Mouse (Mus musculus): Measurements from ENCODE around the gene Acp6.

Gene Acp6

DNA sequence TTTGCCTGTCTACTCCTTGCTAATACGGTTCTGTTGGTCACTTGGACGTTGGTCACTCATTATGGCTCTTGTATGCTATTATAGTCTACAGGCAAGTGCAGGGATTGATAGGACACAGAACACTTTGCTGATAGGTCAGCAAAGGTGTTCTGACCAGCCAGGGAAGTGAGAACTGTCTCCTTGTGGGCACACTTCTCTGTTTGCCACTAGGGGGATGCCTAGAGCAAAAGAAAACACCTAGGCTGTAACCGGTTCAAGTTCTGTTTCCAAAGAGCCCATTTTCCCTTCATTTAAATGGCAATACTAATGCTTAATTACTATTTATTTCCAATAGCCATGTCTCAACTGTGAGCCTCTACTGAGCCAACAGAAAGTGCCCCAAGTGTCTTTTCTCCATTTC lies 25.2 kb downstream of the Acp6 start:
- intact Hi-C loops (cut with DNase I), result loop anchor here (2.0 kb wide), 1 partner anchor 97 kb away; no protein-coding TSS in a partner anchor

DNA sequence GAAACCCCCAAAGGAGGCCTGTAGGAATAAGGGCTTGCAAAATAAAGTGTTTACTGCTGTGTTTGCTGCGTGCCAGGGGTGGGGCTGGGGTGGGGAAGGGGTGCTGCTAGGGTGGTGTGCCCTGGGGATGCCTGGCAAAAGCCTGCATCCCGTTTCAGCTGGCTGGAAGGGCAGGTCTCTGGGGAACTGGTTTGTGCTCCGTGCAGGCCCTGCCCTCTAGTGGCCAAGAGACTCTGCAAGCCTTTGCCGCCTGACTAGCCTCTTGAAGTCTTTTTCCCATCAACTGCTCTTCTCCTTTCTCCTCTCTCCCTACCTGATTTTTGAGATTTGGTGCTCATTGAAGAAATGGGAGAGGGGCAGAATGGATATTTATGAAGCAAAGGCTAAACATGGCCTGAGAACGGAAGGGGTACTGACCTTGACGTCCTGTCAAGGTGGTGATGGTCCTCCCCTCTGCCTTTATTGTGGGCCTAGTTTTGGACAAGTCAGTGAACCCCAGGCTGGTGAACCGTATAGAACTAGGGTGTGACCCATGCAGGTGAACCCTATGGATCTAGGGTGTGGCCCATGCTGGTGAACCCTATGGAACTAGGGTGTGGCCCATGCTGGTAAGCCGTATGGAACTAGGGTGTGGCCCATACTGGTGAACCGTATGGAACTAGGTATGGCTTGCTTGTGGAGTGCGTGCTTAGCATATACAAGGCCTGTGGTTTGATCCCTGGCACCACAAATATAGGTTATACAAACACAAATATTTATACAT lies 26.7 kb downstream of the Acp6 start:
- intact Hi-C loops (cut with DNase I), result loop anchor here (1.0 to 5.0 kb wide), 3 partner anchors 98 to 247 kb away; no protein-coding TSS in a partner anchor

DNA sequence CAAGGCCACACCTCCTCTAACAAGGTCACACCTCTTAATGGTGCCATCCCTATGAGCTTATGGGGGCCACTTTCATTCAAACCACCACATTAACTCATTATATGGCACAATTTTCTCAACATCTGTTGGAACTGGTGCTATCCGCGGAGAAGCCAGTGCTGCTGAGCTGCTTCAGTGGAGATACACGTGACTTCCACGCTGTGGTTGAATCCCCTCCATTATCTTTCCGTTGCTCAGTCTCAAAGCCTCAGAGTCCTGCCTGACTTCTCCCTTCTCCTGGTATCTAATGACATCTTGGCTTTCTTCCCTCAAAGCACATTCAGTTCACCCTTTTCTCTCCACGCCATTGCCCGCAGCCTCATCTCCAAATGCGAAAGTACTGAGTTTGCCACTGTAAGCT lies 38.0 kb downstream of the Acp6 start:
- intact Hi-C loops (cut with DNase I), result no loop called here

DNA sequence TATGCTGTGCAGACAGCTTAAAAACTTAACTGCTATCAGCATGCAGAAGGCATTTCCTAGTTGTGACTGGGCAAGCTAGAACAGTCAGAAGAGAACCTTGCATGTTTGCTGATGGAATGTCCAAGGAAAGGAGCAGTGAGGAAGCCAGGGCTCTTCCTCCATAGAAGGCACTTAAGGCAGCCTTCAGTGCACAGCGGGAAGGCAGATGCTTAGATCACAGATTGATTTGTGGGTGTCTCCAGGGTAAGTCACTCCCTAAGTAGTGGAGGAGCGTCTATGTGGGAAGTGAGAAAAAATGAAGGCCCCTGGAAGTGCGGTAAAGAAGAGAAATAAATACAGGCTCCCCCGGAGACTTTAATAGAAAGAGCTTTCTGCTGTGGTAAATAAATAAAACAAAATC lies 40.7 kb downstream of the Acp6 start:
- intact Hi-C loops (cut with DNase I), result no loop called here

DNA sequence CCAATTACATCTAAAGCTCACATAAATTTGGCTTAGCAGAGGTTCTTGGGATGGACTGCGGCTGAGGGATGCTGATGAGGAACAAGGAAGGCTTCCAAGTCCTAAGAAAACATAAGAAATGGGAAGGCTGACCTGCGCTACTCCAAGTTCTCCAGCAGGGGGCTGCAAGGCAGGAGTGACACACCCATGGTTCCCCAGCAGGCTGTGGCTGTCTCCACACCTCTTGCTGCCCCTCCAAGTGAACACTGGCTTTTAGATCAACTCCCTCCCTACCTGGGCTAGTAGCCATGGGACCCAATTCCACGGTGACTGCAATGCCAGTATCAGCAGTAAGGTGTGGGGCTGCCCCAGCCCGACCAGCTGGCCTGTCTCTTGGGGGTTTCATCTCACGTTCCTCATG lies 43.4 kb downstream of the Acp6 start:
- intact Hi-C loops (cut with DNase I), result loop anchor here (1.0 kb wide), 1 partner anchor 137 kb away; no protein-coding TSS in a partner anchor

DNA sequence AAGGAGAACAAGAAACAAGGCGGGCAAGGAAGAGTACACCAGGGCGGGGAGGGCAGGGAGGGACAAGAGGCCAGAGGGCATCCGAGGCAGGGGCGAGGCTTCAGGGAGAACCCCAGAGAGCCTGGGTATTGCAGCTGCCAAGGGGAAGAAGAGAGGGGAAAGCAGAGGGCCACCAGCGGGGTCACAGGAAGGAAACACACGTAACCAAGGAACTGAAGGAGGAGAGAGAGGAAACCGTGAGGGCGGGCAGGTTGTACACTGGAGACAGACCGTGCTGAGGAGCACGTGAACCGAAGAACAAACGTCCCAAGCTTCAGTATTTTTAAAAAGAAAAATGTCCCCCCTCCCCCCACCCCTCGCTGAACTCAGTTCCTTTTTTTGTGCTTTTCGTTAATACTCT lies 45.3 kb downstream of the Acp6 start:
- intact Hi-C loops (cut with DNase I), result no loop called here

DNA sequence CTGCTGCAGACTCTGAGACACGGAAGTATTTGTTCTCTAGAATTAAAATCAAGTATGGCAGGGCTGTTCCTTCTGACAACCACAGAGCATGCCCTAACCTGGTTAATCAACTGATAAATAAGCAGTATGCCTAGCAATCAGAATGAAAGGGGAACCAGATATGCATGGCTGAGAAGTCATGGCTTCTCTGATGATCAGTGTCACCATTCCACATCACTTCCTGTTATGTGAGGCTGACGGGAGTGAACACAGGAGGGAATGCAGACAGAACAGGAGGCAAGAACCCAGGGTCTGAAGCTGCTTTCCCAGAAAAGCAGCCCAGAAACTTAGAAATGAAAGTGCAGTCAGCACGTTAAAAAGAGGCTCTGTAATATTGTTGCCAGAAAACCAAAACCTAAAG lies 47.9 kb downstream of the Acp6 start:
- intact Hi-C loops (cut with DNase I), result no loop called here

DNA sequence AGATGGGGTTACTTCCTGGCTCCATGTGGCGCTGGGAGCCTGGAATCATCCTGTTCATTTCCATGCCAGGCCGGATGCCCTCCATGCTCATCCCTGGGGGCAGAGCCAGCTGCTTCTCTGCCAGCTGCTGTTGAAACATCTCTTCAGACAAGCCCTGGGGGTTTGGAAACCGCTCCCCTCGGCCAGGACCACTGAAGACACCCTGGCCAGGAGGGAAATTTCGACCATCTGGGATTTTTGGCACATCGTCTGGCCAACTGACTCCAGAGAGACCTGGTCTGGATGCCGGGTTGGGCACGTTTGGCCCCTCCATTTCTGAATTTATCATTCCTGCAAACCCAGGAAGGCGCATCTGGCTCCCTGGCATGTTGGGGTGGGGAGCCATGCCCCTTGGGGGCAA lies 50.8 kb downstream of the Acp6 start:
- intact Hi-C loops (cut with DNase I), result no loop called here

DNA sequence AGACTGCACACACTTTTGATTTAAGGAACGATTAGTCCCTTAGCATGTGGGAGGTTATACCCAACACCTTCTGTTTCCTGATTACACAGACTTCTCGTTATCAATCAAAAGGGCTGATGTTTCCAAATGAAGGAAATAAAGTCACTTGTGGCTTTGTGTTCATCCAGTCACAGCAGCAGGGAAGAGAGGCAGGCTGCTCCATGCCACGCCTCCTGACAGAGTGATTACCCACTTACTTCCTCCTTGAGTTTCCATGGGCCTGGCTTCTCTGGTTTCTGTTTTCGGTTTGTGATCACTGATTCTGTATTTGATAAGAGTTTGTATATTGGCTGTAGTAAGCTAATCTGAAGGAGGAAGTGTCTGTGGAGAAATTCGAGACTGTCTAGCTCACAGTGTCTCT lies 52.6 kb downstream of the Acp6 start:
- intact Hi-C loops (cut with DNase I), result no loop called here

DNA sequence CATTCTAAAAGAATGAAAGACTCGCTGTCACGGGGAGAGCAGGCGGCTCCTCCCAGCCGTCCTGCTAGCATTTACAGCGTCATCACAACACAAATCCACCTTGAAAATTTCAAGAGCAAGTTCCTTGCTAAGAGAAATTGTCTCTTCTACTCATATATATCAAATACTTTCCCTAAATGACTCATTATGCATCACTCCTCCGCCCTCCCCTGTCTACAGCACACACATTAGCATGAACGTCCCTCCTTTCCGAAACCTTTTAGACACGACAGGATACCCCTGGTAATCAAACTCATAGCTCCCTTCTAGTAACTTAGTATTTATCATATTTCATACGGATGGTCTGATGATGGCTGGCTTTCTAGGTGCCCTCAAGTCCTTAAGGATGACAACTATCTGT lies 55.3 kb downstream of the Acp6 start:
- intact Hi-C loops (cut with DNase I), result no loop called here

DNA sequence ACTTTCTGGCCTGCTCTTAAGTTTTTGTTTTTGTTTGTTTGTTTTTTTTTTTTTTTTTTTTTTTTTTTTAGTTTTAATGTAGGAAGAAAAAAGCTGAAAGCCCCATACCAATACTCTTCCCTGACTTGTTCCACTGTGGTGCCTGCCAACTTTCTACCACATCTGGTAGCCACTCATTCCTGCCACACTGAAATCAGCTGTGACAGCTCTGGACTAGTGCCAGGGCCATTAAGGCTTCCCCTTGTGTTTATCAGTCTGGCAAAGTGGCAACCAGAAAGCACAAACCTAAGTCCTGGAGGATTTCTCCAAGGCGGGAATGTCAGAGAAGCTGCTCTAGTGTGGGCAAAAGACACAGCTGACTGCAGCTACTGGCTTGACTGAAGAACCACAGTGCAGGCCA lies 55.9 kb downstream of the Acp6 start:
- intact Hi-C loops (cut with DNase I), result no loop called here

DNA sequence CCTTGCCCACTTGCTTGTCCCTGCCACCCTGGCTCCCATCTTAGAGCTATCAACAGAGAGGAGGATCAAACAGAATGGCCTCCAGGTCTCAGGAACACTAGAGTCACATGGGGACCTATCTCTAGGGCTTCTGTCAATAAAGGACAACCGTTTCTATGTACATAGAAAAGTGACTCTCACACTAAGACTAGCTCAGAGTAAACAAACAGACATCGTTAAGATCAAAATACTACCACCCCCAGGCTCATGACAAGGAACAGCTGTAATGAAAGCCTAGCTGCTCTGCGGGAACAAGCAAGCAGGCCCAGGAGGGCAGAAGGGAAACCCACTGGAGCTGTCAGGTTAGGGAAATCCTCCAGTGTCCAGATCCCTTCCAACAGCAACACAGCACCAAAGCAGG lies 56.9 kb downstream of the Acp6 start:
- intact Hi-C loops (cut with DNase I), result no loop called here

DNA sequence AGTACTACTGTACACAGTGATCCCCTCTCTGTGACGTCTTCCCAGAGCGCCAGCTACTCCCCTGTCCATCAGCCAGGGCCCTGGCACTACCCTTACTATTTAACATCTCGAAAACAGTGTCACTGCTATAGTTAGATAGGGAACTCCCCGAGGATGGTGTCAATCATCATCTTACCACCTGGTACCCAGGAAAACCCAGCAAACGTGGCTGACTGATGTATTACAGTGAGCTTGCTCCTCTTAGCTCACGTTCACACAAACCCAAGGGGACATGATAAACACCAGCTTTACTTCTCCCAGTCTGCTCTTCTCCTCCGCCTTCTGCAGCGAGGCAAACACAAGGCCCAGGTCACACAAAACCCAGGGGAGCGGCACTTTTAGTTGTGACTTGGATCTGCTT lies 64.7 kb downstream of the Acp6 start:
- intact Hi-C loops (cut with DNase I), result no loop called here

DNA sequence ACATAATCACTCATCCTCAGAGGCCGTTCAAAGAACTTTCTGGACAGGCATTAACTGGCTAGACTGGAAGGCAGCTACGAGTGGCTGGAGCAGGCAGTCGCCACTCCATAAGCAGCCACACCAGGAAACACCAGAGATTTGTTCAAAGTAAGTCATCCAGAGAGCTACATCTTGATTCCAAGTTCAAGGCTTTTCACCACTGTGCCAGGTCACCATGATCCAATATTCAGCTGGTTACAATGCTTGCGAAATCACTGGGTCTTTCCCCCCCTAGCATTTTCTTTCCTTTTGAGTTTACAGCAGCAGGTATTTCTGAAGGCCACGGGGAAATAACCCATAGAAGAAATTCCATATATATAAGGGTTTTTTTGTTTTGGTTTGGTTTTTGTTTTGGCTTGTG lies 66.7 kb downstream of the Acp6 start:
- intact Hi-C loops (cut with DNase I), result no loop called here

DNA sequence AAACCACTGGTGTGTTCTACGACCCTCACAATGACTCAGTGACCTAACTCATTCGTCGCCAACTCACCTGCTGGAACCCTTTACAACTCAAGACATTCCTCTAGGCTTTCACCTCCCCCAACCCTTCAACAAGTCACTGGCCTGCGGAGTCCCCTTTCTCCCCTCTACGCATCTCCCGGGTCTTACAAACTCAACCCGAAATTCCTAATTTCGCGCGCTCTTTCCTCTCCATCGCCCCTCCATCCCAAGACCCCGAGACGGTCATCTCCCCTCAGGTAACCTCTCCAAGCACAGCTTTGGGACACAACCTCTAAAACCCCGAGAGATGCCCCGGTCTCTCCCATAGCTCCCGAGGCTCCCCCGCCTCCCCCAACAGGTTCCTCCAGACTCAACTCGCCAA lies 68.1 kb downstream of the Acp6 start:
- intact Hi-C loops (cut with DNase I), result loop anchor here (2.0 kb wide), 1 partner anchor 70 kb away; the partner anchor contains the start of gene Bcl9
